Mouse (Mus musculus): ENCODE measurements at regions not wholly inside any gene's neighbourhood (a gene's known extent, or its start where the extent isn't known, plus 50 kb on each side); places are given as distances from the start of the nearest gene placed in this dataset.

GRCm38 (mm10) chr19:14664682-14665417 is 67.0 kb upstream of the Tle4 start:
- Histone ChIP-seq H3K27ac (no peak overlapping the region), H3K4me1 (peaks cover 12% of the 10 kb centered on the region), H3K36me3 (replicated peaks) (no peaks in the 10 kb centered on the region), H3K4me3 (no peak overlapping the region), H3K9me3 (no peaks in the 10 kb centered on the region), H3K27me3 (ENCODE audit: poor library complexity, severe bottlenecking) (peaks cover 27% of the 10 kb centered on the region)
- no peak for DNase-seq (ENCODE audit: extremely low spot score, low spot score)
- 93% methylated on average over 3 of the region's 3 CpGs for WGBS

GRCm38 (mm10) chr19:14664096-14664586 is 66.3 kb upstream of the Tle4 start:
- 47% methylated on average over 2 of the region's 2 CpGs for WGBS
- peaks cover 27% of the 10 kb centered on the region for H3K27me3 ChIP-seq (ENCODE audit: poor library complexity, severe bottlenecking)

GRCm38 (mm10) chr19:14663350-14663749 is 65.5 kb upstream of the Tle4 start:
- no peaks in the 10 kb centered on the region for H3K9me3 ChIP-seq
- no peak overlapping the region for H3K4me3 ChIP-seq
- no peaks in the 10 kb centered on the region for H3K36me3 ChIP-seq (replicated peaks)
- H3K4me1 ChIP-seq: peaks cover 16% of the 10 kb centered on the region; the same call in 1 of the 2 replicates
- H3K27me3 ChIP-seq (ENCODE audit: poor library complexity, severe bottlenecking): peaks cover 21% of the 10 kb centered on the region
- no peak overlapping the region for H3K27ac ChIP-seq
- no peak for DNase-seq (ENCODE audit: extremely low spot score, low spot score)
- 69% methylated on average over 4 of the region's 4 CpGs for WGBS

More at GRCm38 (mm10) chr19:14664096-14664586, 66.3 kb upstream of the Tle4 start:
- DNase-seq (ENCODE audit: extremely low spot score, low spot score): no peak
- Histone ChIP-seq H3K4me1 (peaks cover 16% of the 10 kb centered on the region; the same call in 1 of the 2 replicates), H3K27ac (no peak overlapping the region), H3K4me3 (no peak overlapping the region), H3K36me3 (replicated peaks) (no peaks in the 10 kb centered on the region), H3K9me3 (no peaks in the 10 kb centered on the region)

GRCm38 (mm10) chr19:14659725-14660124 is 61.9 kb upstream of the Tle4 start:
- Histone ChIP-seq H3K9me3 (no peaks in the 10 kb centered on the region), H3K4me3 (no peak overlapping the region), H3K27me3 (ENCODE audit: poor library complexity, severe bottlenecking) (peaks cover 13% of the 10 kb centered on the region), H3K4me1 (peaks cover 34% of the 10 kb centered on the region), H3K36me3 (replicated peaks) (no peaks in the 10 kb centered on the region), H3K27ac (no peak overlapping the region)
- WGBS: 47% methylated on average over 4 of the region's 4 CpGs
- no peak for DNase-seq (ENCODE audit: extremely low spot score, low spot score)

GRCm38 (mm10) chr19:14658479-14658878 is 60.6 kb upstream of the Tle4 start:
- no peaks in the 10 kb centered on the region for H3K9me3 ChIP-seq
- H3K27me3 ChIP-seq (ENCODE audit: poor library complexity, severe bottlenecking): peaks cover 5% of the 10 kb centered on the region; the same call in 1 of the 2 replicates
- no peak overlapping the region for H3K4me3 ChIP-seq
- H3K27ac ChIP-seq: no peak overlapping the region
- 88% methylated on average over 2 of the region's 2 CpGs for WGBS
- peaks cover 26% of the 10 kb centered on the region for H3K4me1 ChIP-seq
- DNase-seq (ENCODE audit: extremely low spot score, low spot score): no peak
- no peaks in the 10 kb centered on the region for H3K36me3 ChIP-seq (replicated peaks)

- Histone ChIP-seq H3K4me1 (peaks cover 23% of the 10 kb centered on the region), H3K27ac (no peak overlapping the region), H3K27me3 (ENCODE audit: poor library complexity, severe bottlenecking) (peaks cover 5% of the 10 kb centered on the region; the same call in 1 of the 2 replicates), H3K9me3 (no peaks in the 10 kb centered on the region), H3K4me3 (no peak overlapping the region), H3K36me3 (replicated peaks) (no peaks in the 10 kb centered on the region)
- 60% methylated on average over 2 of the region's 2 CpGs for WGBS
- DNase-seq (ENCODE audit: extremely low spot score, low spot score): no peak
Measured at GRCm38 (mm10) chr19:14656022-14656388, 58.2 kb upstream of the Tle4 start.

- no peak overlapping the region for H3K27ac ChIP-seq
- H3K4me1 ChIP-seq: peaks cover 23% of the 10 kb centered on the region
- no peak for DNase-seq (ENCODE audit: extremely low spot score, low spot score)
- H3K27me3 ChIP-seq (ENCODE audit: poor library complexity, severe bottlenecking): peaks cover 4% of the 10 kb centered on the region; the same call in 1 of the 2 replicates
- 81% methylated on average over 5 of the region's 5 CpGs for WGBS
- no peaks in the 10 kb centered on the region for H3K9me3 ChIP-seq
- H3K4me3 ChIP-seq: no peak overlapping the region
- no peaks in the 10 kb centered on the region for H3K36me3 ChIP-seq (replicated peaks)
Measured at GRCm38 (mm10) chr19:14655302-14656021, 57.6 kb upstream of the Tle4 start.
